Mouse (Mus musculus) heart, postnatal 14 days (tissue): ENCODE measurements at regions not wholly inside any gene's neighbourhood (a gene's known extent, or its start where the extent isn't known, plus 50 kb on each side); places are given as distances from the start of the nearest gene placed in this dataset.
A peak's percentile ranks its signal among the peaks of the same experiment; 100 is the strongest.
"Not testable (repeated sequence)": the region's sequence is repeated elsewhere in the genome, so short reads cannot be mapped to it uniquely, and the experiment has no call there.

Experiments used
- DNase-seq, 2 experiments: peaks; one replicate each; pipeline ENCODE4 v3.0.0; 2021 to 2022
- intact Hi-C: fragments of 180-260 bp; cut with DNase I; formaldehyde crosslinking; loops from one replicate; pipeline ENCODE4 v1.15.1; 2025

DNA sequence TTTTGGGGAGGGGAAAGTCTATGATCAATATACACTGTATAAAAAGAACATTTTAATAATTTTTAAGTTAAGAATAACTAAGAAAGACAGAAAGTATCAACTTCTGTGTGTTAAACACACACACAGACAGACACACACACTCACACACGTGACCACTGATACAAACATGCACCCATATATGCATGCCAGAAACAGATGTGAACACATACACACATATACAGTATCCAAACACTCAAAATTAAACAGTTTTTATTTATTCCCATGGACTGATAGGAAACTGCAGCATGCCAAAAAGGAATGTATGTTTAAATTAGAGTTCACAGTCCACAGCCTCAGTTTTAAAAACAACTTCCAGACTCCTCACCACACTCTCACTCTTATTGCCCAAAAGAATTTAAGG is 203.4 kb upstream of the Tbl1x start:
- intact Hi-C loops, result no loop called here
- no peak for DNase-seq

DNA sequence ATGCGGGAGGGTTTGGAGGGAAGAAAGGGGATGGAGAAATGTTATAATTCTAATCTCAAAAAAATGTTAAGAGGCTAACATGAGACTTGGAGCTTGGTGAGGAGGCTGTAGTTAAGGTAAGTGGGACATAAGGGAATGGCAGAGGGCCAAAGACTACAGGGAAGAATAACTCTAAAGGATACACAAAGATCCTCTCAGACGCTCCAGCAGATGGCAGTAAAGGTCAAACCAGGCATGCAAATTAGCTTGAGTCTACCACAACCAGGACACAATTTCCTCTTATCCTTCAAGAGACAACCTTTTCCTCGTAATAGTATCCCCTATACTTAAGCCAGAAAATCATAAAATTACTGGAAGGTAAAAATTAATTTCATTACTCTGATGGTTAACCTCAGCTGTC is 196.4 kb upstream of the Tbl1x start:
- intact Hi-C loops, result loop anchor here (5.0 kb wide), 4 partner anchors 118 to 408 kb away; no protein-coding TSS in a partner anchor
- peak; percentile 38 to 57 for DNase-seq

DNA sequence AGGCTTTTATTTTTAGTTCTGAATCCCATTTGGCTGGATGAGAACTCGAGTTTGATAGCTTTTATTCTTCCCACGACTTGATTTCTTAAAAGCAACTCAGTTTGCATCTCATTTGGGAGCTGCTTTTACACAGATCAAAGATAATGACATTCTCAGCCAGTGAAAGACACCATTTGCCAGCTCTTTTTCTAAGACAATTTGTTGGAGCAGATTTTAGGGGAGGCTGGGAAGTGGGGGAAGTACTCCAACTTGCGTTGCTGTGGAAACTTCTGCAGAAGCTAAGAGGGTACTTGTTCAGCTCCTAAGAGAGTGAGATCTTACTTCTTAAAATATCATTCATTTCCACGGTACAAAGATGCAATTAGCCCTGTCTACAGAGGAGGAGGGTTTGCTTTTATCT is 187.2 kb upstream of the Tbl1x start:
- DNase-seq, result no peak
- intact Hi-C loops, result no loop called here

DNA sequence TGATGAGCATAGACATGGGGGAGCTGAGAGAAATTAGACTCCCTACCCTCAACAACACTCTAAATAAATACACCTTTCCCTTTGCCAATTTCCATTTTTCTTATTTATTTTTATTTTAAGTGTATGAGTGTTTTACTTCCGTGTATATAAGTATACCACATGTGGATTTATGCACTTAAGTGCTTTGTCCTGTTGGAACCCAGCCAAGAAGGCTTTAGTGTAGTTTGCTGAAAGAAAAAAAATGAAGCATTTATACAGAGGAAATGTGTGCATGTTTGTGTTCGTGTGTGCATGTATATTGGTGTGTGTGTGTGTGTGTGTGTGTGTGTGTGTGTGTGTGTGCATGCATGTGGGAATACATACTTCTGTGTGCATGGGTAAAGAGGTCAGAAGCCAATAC is 157.6 kb upstream of the Tbl1x start:
- DNase-seq, result no peak
- intact Hi-C loops, result no loop called here

DNA sequence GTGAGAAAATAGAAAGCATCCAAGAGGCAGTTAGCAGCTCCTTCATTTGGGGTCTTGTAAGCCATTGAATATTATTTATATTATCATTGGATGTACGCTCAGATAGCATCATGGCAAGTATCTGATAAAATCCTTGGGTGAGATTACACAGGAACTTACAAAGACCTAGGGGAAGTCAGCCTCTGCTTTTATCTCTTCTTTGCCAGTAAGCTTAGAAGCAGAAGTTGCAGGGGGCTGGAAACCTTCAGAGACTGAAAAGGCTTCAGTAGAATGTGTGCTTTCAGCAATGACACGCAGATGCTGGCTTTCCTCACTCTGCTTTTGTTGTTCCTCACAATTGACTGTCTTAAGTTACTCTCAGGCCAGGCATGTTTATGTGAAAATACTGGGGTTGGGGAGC is 150.3 kb upstream of the Tbl1x start:
- intact Hi-C loops, result no loop called here
- no peak for DNase-seq

DNA sequence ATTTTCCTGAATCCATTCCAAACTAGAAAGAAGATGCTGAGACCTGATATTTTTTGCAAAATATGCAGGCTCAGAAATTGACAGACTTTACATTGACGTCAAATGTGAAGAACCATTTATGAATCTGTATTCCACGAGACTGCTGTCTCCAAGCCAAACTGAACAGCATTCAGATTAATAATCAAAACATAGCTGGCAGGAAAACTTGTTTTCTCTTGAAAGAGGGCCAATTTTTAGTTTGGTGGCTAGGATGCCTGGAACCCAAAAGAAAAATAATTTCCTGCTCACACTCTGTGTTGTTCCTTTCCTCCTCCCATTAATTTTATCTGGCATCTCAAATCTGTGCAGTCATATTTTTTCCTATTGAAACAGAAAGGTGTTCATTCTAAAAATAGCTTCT is 149.7 kb upstream of the Tbl1x start:
- intact Hi-C loops, result no loop called here
- DNase-seq, result no peak

DNA sequence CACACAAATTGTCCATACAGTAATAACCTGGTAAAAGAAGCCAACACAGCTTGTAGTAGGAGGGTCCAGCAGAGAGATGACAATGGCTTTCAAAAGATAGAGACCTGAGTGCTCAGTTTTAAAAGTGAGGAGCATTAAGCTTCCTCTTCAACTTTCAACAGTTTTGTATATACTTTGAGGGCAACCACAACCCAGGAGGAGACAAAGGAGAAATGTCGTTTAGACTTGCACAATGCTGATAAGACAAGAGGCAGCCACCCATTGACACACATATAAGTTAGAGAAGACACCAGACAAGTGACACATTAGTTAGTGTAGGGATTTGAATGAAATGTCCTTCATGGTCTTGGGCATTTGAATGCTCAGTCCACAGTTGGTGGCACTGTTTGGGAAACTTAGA is 147.2 kb upstream of the Tbl1x start:
- intact Hi-C loops, result no loop called here
- DNase-seq, result no peak

DNA sequence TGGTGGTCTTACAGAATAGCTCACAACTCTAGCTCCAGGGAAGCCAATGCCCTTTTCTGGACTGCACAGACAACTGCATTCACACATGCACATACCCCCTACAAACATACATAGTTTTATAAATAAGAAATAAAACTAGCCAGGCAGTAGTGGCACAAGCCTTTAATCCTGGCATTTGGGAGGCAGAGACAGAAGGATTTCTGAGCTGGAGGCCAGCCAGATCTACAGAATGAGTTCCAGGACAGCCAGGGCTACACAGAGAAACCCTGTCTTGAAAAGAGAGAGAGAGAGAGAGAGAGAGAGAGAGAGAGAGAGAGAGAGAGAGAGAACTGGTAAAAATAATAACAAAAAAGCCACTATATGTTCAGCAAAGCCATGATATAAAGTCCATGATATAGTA is 143.5 kb upstream of the Tbl1x start:
- DNase-seq, result no peak
- intact Hi-C loops, result no loop called here

DNA sequence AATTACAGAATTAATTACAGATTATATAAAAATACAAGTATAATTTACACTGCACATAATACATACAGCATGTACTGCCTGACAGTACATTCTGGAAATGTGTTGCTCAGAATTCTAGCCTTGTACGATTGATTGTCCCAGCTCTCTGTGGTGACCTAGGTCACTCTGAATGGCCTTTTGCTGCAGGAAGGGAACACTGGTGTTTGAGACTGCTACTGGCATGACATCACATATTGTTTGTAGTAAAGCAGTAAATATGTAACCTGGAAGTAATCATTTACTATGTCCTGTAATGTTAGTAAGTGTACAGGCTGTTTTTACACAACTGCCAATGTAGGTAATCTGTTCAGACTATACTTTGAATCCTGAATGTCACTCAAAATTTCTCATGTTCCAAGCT is 123.5 kb upstream of the Tbl1x start:
- intact Hi-C loops, result no loop called here
- DNase-seq, result no peak

DNA sequence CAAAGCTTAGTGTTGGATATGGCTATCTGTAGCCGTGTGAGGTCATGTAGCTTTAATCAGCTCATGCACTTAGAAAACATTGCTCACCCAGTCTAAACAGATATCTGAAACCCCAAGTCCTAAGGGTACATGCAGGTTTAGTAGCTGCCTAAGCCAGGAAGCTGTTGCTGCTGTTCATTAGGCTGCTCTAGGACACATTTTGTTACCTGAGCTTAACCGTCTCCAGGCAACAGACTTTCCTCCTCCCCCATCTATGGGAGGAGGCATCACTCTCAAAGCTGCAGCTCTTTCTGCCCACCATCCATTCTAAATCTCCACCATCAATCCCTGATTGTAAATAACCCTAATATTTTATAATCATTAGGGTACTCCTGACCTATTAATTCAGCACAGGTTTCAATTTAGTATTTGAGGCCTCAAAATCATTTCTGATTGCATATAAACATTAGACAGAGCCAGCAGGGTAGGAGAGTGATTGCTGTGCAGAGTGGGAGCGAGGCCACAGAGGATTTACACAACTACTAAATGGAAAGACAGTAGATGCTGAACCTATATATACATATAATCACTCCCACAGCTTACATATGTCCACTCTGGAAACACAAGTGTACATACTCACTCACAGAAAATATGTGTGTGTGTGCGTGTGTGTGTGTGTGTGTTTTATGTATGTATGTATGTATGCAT is 118.9 kb upstream of the Tbl1x start:
- intact Hi-C loops, result no loop called here
- DNase-seq, result no peak

DNA sequence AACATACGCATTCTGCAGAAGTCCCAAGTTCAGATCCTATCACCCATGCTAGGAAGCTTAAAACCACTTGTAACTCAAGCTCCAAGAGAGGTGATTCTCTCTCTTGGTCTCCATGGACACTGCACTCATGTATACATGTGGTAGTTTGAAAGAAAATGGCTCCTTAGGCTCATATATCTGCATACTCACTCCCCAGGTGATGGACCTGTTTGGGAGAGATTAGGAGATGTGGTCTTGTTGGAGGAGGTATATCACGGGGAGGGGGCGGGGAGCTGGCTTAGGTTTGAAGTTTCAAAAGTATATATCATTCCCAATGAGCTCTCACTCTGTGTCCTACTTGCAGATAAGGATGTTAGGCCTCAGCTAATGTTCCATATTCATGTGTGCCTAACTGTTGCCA is 103.9 kb upstream of the Tbl1x start:
- intact Hi-C loops, result no loop called here
- DNase-seq, result no peak

DNA sequence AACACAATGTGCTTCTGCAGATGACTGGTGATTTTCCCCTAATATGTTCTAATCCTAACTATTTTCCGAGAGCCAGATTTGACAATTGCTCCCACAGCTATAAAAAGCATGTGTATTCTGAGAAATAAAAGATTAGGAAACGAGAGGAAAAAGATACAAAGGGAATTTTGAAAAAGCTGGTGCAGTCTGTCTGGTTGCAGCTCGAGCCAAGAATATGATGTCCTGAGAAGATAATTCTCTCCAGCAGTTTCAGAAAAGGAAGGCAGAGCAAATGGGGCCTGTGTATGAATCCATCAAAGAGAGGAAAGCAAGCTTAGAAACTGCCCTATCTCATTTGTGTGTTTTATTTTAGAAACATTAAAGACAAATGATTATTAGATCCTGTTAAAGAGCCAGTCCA is 102.9 kb upstream of the Tbl1x start:
- DNase-seq, result no peak
- intact Hi-C loops, result no loop called here

DNA sequence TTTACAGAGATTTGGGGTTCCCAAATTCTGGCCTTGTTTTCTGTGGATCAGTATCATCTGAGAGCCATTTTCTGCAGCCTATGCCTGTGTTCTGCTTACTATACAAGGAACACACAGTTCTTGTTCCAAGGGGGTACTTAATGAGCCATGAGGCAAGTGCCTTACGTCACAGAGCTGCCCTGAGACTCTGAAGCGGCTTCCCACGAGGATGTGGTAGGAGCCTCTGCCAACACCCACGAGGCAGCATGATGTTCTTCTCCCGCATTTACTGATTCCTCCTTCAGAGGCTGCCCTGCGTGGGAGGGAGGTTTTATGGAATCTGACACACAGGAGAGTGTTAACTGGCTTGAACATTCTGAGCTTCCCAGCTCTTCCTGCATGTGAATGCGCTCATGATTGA is 101.4 kb upstream of the Tbl1x start:
- intact Hi-C loops, result no loop called here
- peak; percentile 5 to 6 for DNase-seq

DNA sequence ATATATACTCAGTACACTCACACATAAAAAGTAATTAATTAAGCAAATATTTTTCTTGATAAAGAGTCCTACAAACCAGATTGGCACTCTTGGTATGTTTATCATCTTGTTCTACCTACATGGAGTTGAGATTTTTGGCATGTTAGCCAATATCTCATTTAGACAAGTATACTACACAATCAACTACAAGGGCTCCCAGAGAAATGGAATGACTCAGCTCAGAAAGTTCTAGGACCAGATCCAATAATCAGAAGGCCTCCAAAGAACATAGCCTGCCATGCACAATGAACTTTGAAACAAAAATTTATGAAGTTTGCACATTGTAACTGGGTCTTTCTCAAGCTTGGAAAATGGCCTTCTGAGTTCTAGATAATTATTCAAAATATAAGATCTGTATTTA is 100.0 kb upstream of the Tbl1x start:
- DNase-seq, result no peak
- intact Hi-C loops, result no loop called here

DNA sequence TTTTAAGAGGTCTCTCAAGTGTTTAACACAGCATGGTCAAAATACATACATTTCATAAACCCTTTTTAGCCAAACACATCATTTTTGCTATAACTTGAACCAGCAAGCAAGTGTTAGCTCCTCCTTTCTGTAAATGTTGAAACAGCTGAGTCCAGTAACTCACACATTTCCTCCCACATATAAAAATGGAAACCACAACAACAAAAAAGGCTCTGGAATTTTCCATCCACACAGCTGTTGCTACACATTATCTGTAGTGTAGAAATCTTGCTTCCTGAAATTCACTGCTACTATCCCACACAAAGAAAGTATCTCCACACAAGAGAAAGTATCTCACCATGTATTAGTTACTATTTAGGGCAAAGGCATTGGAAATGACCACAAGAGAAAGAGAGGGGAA is 96.7 kb upstream of the Tbl1x start:
- no peak for DNase-seq
- intact Hi-C loops, result no loop called here

DNA sequence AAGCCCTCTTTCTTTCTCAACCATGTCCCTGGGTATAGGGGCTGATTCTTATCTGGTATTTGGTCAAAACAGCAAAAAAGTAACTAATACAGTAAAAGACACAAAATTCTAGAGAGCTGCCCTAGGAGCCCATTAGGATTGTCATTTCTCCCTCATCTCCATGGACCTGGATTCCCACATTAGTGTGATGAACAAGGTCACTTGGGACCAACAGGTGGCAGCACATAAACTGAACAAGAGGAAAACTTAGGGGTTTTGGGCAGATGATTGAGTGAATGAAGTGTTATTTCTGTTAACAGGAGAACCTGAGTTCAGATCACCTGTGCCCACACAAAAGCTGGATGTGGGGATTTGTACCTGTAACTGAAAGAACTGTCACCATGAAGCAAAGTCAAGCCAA is 93.0 kb upstream of the Tbl1x start:
- DNase-seq, result no peak
- intact Hi-C loops, result loop anchor here (5.0 kb wide), 1 partner anchor 220 kb away; no protein-coding TSS in a partner anchor

DNA sequence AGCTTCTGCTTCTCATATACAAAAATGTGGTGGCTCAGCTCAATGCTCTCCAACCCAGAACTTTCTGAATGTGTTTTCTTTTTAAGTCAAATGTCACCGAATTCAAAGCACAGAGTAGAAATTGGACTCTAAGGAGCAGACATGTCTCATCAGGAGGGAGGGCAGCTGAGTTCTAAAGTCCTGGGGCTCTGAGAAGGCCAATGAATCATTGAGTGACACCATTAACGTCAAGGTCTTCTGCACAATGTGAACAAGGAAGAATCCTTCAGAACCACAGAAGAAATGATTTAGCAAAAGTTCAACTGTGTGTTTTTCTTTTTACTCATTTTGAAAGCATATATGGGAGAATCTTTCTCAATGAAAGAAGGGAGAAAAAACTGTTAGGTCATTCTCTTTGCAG is 88.6 kb upstream of the Tbl1x start:
- intact Hi-C loops, result no loop called here
- no peak for DNase-seq

DNA sequence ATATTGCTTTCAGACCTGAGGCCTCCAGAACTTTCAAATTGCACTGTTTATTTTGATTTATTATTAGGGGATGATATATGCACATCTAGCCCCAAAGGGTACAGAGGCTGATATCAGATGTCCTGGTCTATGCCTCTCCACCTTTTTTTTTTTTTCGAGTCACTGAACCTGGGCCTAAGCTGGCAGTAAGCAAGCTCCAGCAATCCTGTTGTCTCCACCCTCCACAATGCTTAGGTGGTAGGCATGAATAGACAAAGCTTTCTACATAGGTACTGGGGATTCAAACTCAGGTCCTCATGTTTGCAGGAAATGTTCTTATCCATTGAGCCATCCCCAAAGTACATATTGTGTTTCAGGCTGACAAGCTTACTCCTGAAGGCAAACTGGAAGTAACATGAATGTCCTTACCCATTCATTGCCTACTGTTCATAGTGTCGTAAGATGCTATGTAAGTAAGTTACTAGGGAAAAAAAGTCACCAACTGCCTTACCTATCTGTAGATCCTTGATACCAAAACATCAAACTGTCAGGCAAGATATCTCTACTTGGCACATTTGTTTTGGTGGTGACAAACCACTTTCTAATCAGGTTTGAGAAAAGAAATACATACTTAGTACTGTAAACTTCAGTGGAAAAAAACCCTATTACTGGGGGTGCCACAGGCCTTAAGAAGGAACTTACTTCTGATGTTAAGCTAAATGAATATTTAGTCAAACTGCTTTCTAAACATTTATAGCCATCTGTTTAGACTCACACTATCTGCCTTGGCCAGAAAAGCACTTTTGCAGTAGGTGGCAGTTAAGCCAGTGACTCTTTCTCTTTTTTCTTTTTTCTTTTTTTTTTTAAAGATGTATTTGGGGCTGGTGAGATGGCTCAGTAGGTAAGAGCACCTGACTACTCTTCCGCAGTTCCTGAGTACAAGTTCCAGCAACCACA is 85.8 kb upstream of the Tbl1x start:
- no peak for DNase-seq
- intact Hi-C loops, result no loop called here

DNA sequence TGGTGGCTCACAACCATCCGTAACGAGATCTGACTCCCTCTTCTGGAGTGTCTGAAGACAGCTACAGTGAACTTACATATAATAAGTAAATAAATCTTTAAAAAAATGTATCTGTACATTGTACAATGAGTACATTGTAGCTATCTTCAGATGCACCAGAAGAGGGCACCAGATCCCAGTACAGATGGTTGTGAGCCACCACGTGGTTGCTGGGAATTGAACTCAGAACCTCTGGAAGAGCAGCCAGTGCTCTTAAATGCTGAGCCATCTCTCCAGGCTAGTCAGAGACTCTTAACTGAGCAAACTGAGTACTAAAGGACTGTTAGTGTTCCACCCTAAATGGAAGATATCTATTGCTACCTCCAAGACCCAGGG is 85.1 kb upstream of the Tbl1x start:
- DNase-seq, intact Hi-C loops: not testable (repeated sequence)

DNA sequence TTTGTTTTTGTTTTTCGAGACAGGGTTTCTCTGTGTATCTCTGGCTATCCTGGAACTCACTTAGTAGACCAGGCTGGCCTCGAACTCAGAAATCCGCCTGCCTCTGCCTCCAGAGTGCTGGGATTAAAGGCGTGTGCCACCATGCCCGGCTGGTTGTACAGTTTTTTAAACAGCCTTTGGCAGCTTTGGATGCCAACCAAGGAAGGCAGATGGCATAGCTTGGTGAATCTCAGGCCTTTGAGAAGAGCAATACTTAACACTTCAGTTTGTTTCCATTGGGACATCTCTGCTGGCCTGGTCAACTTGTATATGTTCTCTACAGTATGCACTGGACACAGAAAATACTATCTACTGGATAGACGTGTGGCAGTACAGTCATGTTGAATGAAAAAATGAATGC is 84.0 kb upstream of the Tbl1x start:
- intact Hi-C loops, DNase-seq: not testable (repeated sequence)

DNA sequence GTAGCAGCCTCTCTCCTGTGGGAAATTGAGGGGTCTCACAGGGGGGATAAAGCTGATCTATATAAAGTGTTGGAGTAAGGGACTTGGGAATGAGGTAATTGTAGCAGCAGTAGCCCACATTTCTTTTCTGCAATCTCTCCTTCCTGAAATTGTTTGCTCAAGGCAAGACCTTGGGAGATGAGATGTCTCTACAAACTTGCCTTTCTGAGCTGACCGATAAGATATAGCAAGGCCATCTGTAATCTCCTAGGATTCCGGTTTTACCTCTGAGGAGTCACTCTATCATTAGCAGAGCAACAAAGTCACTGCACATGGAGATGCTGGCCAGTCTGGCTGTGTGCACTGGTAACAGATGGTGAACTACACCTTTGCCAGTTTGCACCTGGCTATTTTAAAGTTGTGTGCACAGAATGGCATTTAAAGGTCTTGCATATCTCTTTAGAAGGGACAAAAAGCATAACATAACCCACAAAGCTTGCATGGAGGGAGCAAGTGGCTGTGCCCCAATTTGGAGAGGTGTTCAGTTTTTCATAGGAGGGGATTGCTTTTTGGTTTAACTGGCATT is 78.7 kb upstream of the Tbl1x start:
- intact Hi-C loops, result loop anchor here (5.0 kb wide), 2 partner anchors 120 to 205 kb away; no protein-coding TSS in a partner anchor
- DNase-seq, result no peak
